Mouse (Mus musculus) hindbrain, embryonic 12.5 days (tissue): ENCODE data around the gene Cpd. TPM values are rescaled to one million over a fixed set of nuclear protein-coding genes. Genes with fewer than 3 reads are reported as not detected.
A peak's percentile ranks its signal among the peaks of the same experiment; 100 is the strongest.

Experiments
- ATAC-seq: fragments of 200-750 bp; cut with Nextera tagmentation; 2 replicates; pipeline ENCODE4 v1.8.0; 2017; ENCODE audit warnings: moderate TSS enrichment; ENCODE audit not compliant: low FRiP score
- H3K27ac ChIP-seq: fragments of 300-500 bp; sonication (generic); 2 replicates; pipeline ENCODE4 v1.5.1; 2016; ENCODE audit warnings: mild to moderate bottlenecking
- H3K27me3 ChIP-seq: fragments of 300-500 bp; sonication (generic); 2 replicates; pipeline ENCODE4 v1.6.1; 2016; ENCODE audit warnings: mild to moderate bottlenecking
- H3K36me3 ChIP-seq: fragments of 300-500 bp; sonication (generic); 2 replicates; pipeline ENCODE4 v1.6.1; 2016; ENCODE audit warnings: mild to moderate bottlenecking
- H3K4me1 ChIP-seq: fragments of 300-500 bp; sonication (generic); 2 replicates; pipeline ENCODE4 v1.6.1; 2016
- H3K4me2 ChIP-seq: fragments of 300-500 bp; sonication (generic); replicated peaks from 2 replicates; pipeline ENCODE4 v1.6.1; 2016; ENCODE audit warnings: mild to moderate bottlenecking
- H3K4me3 ChIP-seq: fragments of 300-500 bp; sonication (generic); 2 replicates; pipeline ENCODE4 v1.5.1; 2016; ENCODE audit warnings: mild to moderate bottlenecking
- H3K9ac ChIP-seq: fragments of 300-500 bp; sonication (generic); 2 replicates; pipeline ENCODE4 v1.6.1; 2016; ENCODE audit warnings: mild to moderate bottlenecking, moderate library complexity
- H3K9me3 ChIP-seq: fragments of 300-500 bp; sonication (generic); replicated peaks from 2 replicates; pipeline ENCODE4 v1.6.1; 2016; ENCODE audit warnings: mild to moderate bottlenecking
- WGBS: fragments of 180-500 bp; shearing (Covaris S2); methylation state at CpG from one replicate; pipeline ENCODE4 v1.1.7; 2016; 5-methylcytosine and 5-hydroxymethylcytosine counted together
- polyA plus RNA-seq: library from polyadenylated mRNA; unstranded; fragments of >200 nt; fragmentation: Nextera tagmentation; extraction: Ambion mirVana; gene quantifications from 2 replicates; pipeline ENCODE4 v1.2.1, GENCODE M21; 2016

The Cpd gene
- polyA plus RNA-seq, 1 experiment from 2014 or later: 15.6 TPM

DNA sequence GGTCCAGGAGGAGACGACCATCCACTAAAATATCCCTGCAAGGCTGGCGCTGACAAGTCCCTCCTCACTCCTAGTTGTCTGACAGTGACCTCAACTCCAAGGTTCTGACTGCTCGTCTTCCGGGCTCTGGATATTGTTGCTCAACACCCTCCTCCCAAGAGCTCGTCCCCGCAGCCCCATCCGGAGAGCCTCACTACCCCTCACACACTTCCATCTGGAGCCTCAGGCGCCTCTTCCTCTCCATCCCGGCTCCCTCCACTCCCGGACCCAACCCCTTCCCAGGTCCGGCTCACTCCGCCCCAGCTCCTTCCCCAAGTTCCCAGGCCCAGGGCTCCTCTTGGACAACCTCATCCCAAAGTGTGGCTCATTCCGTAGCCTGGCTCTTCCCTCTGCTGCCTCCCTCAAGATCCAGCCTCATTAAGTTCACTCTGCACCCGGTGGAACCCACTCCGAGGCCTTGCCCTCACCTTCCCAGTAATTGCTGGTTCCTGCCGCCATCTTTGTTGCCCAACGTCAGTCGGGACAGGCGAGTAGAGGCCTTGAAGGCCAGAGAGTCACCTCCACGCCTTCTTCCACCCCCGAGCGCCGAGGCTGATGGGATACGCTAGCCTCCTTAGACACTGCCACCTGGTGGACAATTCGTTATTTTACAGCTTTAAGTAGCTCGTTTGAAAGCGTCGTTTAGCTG, 83.6 kb downstream of the Cpd start, which contains the start of gene Gosr1:
TSS of gene Gosr1 (minus strand) at position 527 of the 688 bp plus-strand sequence.
- Histone ChIP-seq H3K36me3 (peaks cover 23% of the 10 kb centered on the region), H3K9me3 (no peaks in the 10 kb centered on the region), H3K9ac (peak within 1 kb of the TSS; percentile 93), H3K4me2 (peak within 1 kb of the TSS; percentile 68), H3K4me3 (peak within 1 kb of the TSS; percentile 88), H3K27ac (peak within 1 kb of the TSS; percentile 92), H3K4me1 (no peaks in the 10 kb centered on the region), H3K27me3 (no peaks in the 10 kb centered on the region)
- under 1% methylated on average over 28 of the region's 28 CpGs for WGBS
- ATAC-seq: peak; percentile 95

DNA sequence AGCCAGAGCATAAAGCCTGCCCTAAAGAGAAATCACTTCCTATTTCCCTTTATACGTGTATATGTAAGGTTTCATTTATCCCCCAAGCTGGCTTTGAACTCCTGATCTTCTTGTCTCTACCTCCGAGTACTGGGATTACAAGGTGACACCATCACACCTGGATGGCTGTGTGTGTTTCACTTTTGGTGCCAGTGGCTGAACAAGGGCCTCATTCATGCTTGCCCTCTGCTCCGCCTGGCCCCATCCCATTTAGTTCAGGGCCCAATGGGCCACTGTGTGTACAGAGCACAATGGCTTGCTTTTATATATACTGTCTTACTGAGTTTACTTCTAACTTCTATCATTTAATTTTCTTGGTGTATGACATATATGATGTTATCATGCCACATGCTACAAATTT, 94.5 kb downstream of the Cpd start:
- Histone ChIP-seq H3K4me2 (no peak overlapping the region), H3K36me3 (peaks cover 75% of the 10 kb centered on the region), H3K4me1 (no peaks in the 10 kb centered on the region), H3K9me3 (no peaks in the 10 kb centered on the region), H3K9ac (no peak overlapping the region), H3K4me3 (no peak overlapping the region), H3K27me3 (no peaks in the 10 kb centered on the region), H3K27ac (no peak overlapping the region)
- no peak for ATAC-seq
- 86% methylated on average over 3 of the region's 3 CpGs for WGBS

DNA sequence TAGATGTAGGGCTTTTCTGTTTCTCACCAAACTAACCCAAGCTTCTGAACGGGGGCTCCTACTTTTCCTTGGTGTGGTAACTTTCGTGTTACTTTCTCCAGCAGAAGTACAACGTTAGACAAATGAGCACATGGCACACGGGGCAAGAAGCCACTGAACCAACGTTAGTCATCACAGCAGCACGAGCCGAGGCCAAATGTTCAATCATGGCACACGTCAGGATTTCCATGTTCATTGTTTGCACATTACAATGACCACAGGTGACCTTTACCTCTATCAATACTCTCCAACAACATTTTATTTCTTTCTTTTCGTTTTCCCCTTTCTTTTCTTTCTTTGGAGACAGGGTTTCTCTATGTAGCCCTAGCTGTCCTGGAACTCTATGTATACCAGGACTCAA, 98.0 kb downstream of the Cpd start:
- H3K4me3 ChIP-seq: no peak overlapping the region
- no peak overlapping the region for H3K9ac ChIP-seq
- H3K4me2 ChIP-seq: no peak overlapping the region
- H3K36me3 ChIP-seq: peaks cover 79% of the 10 kb centered on the region
- no peak for ATAC-seq
- no peak overlapping the region for H3K27ac ChIP-seq
- no peaks in the 10 kb centered on the region for H3K27me3 ChIP-seq
- H3K4me1 ChIP-seq: no peaks in the 10 kb centered on the region
- no peaks in the 10 kb centered on the region for H3K9me3 ChIP-seq
- 92% methylated on average over 9 of the region's 9 CpGs for WGBS

DNA sequence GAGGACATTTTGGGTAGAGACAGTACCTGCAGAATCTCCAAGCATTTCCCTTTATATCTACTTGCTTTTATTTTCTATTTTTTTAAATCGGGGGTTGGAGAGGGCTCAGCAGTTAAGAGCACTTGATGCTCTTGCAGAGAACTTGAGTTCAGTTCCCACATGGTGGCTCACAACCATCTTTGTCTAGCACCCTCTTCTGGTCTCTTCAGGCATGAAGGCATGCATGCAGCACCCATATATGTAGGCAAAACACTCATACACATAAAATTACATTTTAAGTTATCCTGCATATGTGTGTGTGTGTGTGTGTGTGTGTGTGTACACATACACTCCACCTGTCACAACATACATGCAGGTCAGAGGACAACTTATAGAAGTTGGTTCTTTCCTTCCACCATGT, 100.9 kb downstream of the Cpd start:
- Histone ChIP-seq H3K9ac (no peak overlapping the region), H3K4me1 (no peaks in the 10 kb centered on the region), H3K4me3 (no peak overlapping the region), H3K36me3 (peaks cover 74% of the 10 kb centered on the region), H3K9me3 (no peaks in the 10 kb centered on the region), H3K27ac (no peak overlapping the region), H3K4me2 (no peak overlapping the region), H3K27me3 (no peaks in the 10 kb centered on the region)
- WGBS: 94% methylated on average over 1 of the region's 1 CpGs
- ATAC-seq: no peak

DNA sequence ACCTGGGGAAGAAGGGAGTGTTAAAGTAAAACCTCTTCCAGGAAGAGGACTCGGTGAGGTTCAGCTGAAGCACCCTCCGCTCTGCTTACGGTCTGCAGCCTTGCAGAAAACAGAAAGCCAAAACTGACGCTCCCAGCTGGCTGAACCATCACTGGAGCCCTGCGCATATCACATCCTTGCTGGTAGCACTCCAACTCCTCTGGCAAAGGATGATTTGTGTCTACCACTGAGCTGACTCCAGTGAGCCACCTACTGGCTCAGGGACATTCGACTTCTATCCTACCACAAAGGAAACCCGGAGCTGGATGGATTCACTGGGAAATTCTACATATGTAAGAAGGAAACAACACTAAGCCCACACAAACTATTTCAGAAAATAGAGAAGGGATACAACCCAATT, 102.3 kb downstream of the Cpd start:
- WGBS: 81% methylated on average over 7 of the region's 7 CpGs
- Histone ChIP-seq H3K36me3 (peaks cover 60% of the 10 kb centered on the region), H3K4me2 (no peak overlapping the region)

DNA sequence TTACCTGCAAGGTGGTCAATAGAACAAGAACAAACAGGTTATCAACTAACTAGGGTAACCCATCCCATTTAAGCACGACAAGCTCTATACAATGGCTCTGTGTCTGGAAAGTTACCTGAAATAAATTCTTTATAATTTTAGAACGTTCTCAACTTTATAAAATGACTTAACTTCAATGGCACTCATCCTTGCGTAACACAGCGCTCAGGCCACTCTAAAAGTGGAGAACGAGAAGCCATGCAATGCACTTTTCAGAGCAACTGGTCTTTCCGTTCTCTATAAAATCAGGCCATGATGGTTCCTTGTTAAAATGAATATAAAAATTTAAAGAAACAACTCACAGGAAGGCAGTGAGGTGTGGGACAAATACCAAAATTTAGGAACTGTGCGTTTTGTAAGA, 104.3 kb downstream of the Cpd start:
- H3K27ac ChIP-seq: no peak overlapping the region
- H3K36me3 ChIP-seq: peaks cover 44% of the 10 kb centered on the region
- no peak overlapping the region for H3K9ac ChIP-seq
- no peaks in the 10 kb centered on the region for H3K9me3 ChIP-seq
- 98% methylated on average over 7 of the region's 7 CpGs for WGBS
- ATAC-seq: no peak
- H3K4me1 ChIP-seq: no peaks in the 10 kb centered on the region
- no peaks in the 10 kb centered on the region for H3K27me3 ChIP-seq
- no peak overlapping the region for H3K4me2 ChIP-seq
- H3K4me3 ChIP-seq: no peak overlapping the region

More for the DNA sequence above, 102.3 kb downstream of the Cpd start:
- no peak overlapping the region for H3K9ac ChIP-seq
- H3K4me1 ChIP-seq: no peaks in the 10 kb centered on the region
- ATAC-seq: no peak
- no peaks in the 10 kb centered on the region for H3K9me3 ChIP-seq
- no peak overlapping the region for H3K4me3 ChIP-seq
- no peak overlapping the region for H3K27ac ChIP-seq
- no peaks in the 10 kb centered on the region for H3K27me3 ChIP-seq

DNA sequence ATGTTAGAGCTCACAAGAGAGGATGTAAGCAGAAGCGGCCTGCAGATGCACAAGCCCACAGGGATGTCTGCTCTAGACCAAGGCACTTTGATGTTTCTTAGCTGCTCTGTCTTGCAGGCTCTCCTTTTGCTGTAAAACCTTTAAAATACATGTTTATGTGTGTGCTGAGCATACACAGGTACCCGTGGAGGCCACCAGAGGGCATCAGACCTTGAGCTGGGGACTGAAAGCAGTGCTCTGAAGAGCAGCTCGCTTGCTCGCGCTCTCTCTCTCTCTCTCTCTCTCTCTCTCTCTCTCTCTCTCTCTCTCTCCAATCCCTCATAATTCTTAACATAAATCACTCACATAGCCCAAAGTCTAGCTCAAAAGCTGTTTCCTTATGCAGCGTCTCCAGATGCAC, 107.7 kb downstream of the Cpd start:
- peaks cover 6% of the 10 kb centered on the region; the same call in 1 of the 2 replicates for H3K4me1 ChIP-seq
- H3K4me2 ChIP-seq: no peak overlapping the region
- H3K27ac ChIP-seq: no peak overlapping the region
- 72% methylated on average over 6 of the region's 6 CpGs for WGBS
- H3K4me3 ChIP-seq: no peak overlapping the region
- H3K36me3 ChIP-seq: peaks cover 43% of the 10 kb centered on the region
- ATAC-seq: no peak
- no peak overlapping the region for H3K9ac ChIP-seq
- H3K27me3 ChIP-seq: no peaks in the 10 kb centered on the region
- no peaks in the 10 kb centered on the region for H3K9me3 ChIP-seq

DNA sequence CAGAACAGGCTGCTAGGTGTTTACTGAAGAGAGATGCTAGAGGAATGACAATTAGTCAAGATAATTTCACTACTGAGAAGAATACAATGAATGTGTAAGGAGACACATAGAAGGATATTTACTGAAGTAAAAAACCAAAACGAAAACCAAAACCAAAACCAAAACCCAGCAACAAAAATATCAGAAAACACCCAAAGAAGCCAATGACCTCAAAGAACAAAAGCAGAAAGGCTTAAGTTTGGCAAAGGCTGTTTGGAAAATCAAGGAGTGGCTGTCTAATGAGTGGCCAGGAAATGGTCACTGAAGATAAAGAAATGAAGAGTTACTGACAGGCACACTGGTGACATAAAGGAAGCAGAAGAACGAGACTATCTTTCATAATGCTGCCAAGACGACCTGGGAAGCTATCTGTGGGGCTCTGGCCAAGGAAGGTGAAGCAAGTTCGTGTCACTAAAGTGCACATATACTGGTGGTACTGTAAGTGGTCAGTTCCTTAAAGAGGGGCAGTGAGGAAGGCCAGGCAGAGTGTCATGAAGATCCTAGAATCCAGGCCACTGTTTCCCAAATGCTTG, 111.0 kb downstream of the Cpd start:
- H3K36me3 ChIP-seq: peaks cover 49% of the 10 kb centered on the region
- no peak overlapping the region for H3K4me2 ChIP-seq
- H3K9me3 ChIP-seq: no peaks in the 10 kb centered on the region
- H3K4me1 ChIP-seq: peaks cover 6% of the 10 kb centered on the region; the same call in 1 of the 2 replicates
- no peak for ATAC-seq
- 87% methylated on average over 4 of the region's 4 CpGs for WGBS
- H3K27ac ChIP-seq: no peak overlapping the region
- no peak overlapping the region for H3K4me3 ChIP-seq
- no peaks in the 10 kb centered on the region for H3K27me3 ChIP-seq
- no peak overlapping the region for H3K9ac ChIP-seq

DNA sequence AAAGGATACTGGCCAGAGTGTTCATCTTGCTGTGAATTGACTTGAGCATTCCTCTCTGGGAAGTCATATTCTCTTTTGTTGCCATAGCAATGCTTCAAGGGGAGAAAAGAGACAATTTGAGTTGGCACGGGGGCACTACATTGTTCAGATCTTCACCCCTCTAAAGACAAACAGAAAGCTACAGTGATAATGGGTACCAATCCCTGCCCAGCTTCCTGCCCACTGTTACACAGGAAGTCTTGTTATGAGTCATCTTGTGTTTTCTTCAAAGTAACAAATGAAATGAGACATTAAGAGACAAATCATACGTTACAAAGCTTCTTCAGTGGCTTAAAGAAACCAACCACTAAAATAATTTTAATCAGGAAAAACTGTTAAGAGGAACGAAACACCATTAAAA, 112.3 kb downstream of the Cpd start:
- no peaks in the 10 kb centered on the region for H3K9me3 ChIP-seq
- no peaks in the 10 kb centered on the region for H3K27me3 ChIP-seq
- WGBS: 50% methylated on average over 3 of the region's 3 CpGs
- H3K36me3 ChIP-seq: peaks cover 62% of the 10 kb centered on the region
- no peak overlapping the region for H3K27ac ChIP-seq
- H3K9ac ChIP-seq: no peak overlapping the region
- peaks cover 6% of the 10 kb centered on the region; the same call in 1 of the 2 replicates for H3K4me1 ChIP-seq
- no peak for ATAC-seq
- no peak overlapping the region for H3K4me3 ChIP-seq
- H3K4me2 ChIP-seq: no peak overlapping the region

DNA sequence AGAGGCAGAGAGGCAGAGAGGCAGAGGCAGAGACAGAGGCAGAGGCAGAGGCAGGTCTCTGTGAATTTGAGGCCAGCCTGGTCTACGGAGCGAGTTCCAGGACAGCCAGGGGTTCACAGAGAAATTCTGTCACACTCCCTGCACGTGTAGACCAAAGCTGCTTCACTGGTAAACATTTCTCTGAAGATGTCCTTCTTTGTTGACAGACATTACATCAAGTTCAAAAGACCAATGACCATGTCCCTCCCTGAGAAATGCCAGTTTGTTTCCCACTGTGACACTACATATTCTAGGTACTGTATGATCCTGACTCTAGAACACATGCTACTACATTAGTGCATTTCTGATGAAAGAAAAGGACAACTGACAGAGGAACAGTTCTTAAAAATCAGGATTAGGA, 116.2 kb downstream of the Cpd start:
- Histone ChIP-seq H3K4me2 (no peak overlapping the region), H3K36me3 (peaks cover 64% of the 10 kb centered on the region), H3K27me3 (no peaks in the 10 kb centered on the region), H3K4me1 (peaks cover 6% of the 10 kb centered on the region; the same call in 1 of the 2 replicates), H3K4me3 (no peak overlapping the region), H3K9ac (no peak overlapping the region), H3K27ac (no peak overlapping the region), H3K9me3 (no peaks in the 10 kb centered on the region)
- ATAC-seq: no peak
- 89% methylated on average over 3 of the region's 3 CpGs for WGBS

Other genes starting within 250 kb of the Cpd start
- 85.3 and 93.4 TPM in 2 replicates for gene Abr, start 224.7 kb downstream of the Cpd start, polyA plus RNA-seq
- gene Bhlha9, start 174.5 kb downstream of the Cpd start, polyA plus RNA-seq: 0.18 and 0.44 TPM in 2 replicates
- 0.10 and 0.40 TPM in 2 replicates for gene Trarg1, start 167.2 kb downstream of the Cpd start, polyA plus RNA-seq
- gene Gosr1, start 83.4 kb downstream of the Cpd start, polyA plus RNA-seq: 29.5 and 30.4 TPM in 2 replicates
- gene Tmigd1, start 55.1 kb upstream of the Cpd start, polyA plus RNA-seq: 0.21 TPM in 1 of 2 replicates, not detected in the other
- 168 and 186 TPM in 2 replicates for gene Blmh, start 77.8 kb upstream of the Cpd start, polyA plus RNA-seq
- gene Slc6a4, start 151.6 kb upstream of the Cpd start, polyA plus RNA-seq: 4.3 and 4.4 TPM in 2 replicates
- gene Nsrp1, start 231.4 kb upstream of the Cpd start, polyA plus RNA-seq: 71.1 TPM in 2 replicates